Mouse (Mus musculus): ENCODE measurements around the gene Larp4b. TPM values are rescaled to one million over a fixed set of nuclear protein-coding genes. Genes with fewer than 3 reads are reported as not detected.

Gene Larp4b
- polyA plus RNA-seq, 1 experiment from 2014 or later: 37.9 TPM

DNA sequence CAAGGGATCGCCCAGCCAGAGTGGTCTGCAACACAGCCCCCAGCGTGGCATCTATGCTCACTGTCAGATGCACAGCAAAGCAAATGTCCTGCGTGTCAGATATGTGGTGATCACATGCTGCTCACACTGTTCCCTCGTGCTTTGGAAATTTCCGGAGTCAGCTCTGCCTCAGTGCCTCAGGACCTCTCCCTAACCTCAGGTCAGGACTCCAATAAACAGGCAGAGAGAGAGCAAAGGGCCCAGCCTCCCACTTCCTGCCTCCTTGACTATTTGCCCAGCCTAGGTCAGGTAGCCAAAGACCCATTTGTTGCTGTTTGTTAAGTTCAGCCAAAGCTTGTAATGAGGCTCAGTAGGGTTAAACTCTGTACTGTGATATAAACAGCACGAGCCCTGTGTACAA lies 87.4 kb downstream of the Larp4b start:
- WGBS: 72% methylated on average over 6 of the region's 6 CpGs
- no peaks in the 10 kb centered on the region for H3K27me3 ChIP-seq (ENCODE audit: control insufficient read depth, insufficient read depth, low read length)
- no peak for ATAC-seq (ENCODE audit: insufficient read depth, low FRiP score)
- no peak overlapping the region for H3K9ac ChIP-seq (ENCODE audit: low read length)
- H3K27ac ChIP-seq (ENCODE audit: low read length): no peak overlapping the region
- no peak overlapping the region for H3K4me2 ChIP-seq (ENCODE audit: low read depth, low read length)
- H3K4me3 ChIP-seq (replicated peaks; ENCODE audit: low read length): no peak overlapping the region
- no peaks in the 10 kb centered on the region for H3K9me3 ChIP-seq (replicated peaks; ENCODE audit: control insufficient read depth, low read length)
- no peaks in the 10 kb centered on the region; the same call in 1 of the 2 replicates for H3K4me1 ChIP-seq (ENCODE audit: control insufficient read depth, insufficient read depth, low read length)
- no peaks in the 10 kb centered on the region for H3K36me3 ChIP-seq (ENCODE audit: control insufficient read depth, insufficient read depth, low read length)

DNA sequence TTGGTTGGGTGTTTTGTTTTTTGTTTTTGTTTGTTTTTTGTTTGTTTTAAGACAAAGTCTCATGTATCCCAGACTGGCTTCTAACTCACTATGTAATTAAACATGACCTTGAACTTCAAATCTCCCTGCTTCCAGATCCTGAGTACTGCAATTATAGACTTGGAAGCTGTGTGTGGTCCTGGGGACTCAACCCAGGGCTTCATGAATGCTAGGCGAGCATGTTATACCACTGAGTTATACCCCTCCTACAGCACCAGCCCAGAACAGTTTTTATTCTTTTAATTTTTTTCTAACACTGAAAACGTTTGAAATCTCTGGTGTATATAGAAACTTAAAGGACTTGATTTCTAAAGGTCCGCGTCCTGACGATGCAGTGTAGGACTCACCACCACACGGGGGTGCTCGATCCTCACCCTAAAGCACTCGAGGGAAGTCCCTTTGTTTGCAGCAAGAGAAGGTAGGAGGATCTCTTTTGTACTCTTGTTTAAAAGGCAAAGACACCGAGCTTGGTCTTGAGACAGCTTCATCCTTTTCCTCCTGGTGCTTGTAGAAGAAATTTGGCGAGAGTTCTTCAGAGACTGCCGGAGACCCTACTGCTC lies 88.1 kb downstream of the Larp4b start:
- Histone ChIP-seq H3K9me3 (replicated peaks; ENCODE audit: control insufficient read depth, low read length) (no peaks in the 10 kb centered on the region), H3K4me3 (replicated peaks; ENCODE audit: low read length) (no peak overlapping the region), H3K27me3 (ENCODE audit: control insufficient read depth, insufficient read depth, low read length) (no peaks in the 10 kb centered on the region), H3K4me1 (ENCODE audit: control insufficient read depth, insufficient read depth, low read length) (no peaks in the 10 kb centered on the region; the same call in 1 of the 2 replicates), H3K4me2 (ENCODE audit: low read depth, low read length) (no peak overlapping the region), H3K9ac (ENCODE audit: low read length) (no peak overlapping the region), H3K27ac (ENCODE audit: low read length) (no peak overlapping the region), H3K36me3 (ENCODE audit: control insufficient read depth, insufficient read depth, low read length) (no peaks in the 10 kb centered on the region)
- peak; percentile 68; the same call in 1 of the 2 replicates for ATAC-seq (ENCODE audit: insufficient read depth, low FRiP score)
- 12% methylated on average over 11 of the region's 11 CpGs for WGBS

DNA sequence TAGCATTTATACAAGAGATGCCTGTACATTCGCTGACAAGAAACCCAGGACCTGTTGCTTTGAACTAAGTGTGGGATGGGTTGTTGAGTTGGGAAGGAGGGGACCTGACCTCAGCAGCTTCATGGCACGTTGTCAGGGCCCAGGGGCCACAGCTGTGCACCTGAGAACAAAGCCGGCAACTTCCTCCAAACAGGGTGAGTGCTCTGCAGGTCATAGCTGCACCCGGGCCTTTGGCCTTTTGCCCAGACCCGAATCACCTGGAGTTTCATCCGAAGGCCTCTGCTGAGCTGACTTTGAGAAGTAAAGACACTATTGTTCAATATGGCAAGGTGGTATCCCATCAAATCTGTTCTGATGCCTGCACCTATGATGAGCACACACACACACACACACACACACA lies 90.6 kb downstream of the Larp4b start:
- Histone ChIP-seq H3K36me3 (ENCODE audit: control insufficient read depth, insufficient read depth, low read length) (no peaks in the 10 kb centered on the region), H3K9me3 (replicated peaks; ENCODE audit: control insufficient read depth, low read length) (no peaks in the 10 kb centered on the region), H3K27ac (ENCODE audit: low read length) (no peak overlapping the region), H3K4me3 (replicated peaks; ENCODE audit: low read length) (no peak overlapping the region), H3K9ac (ENCODE audit: low read length) (no peak overlapping the region), H3K4me2 (ENCODE audit: low read depth, low read length) (no peak overlapping the region), H3K27me3 (ENCODE audit: control insufficient read depth, insufficient read depth, low read length) (no peaks in the 10 kb centered on the region), H3K4me1 (ENCODE audit: control insufficient read depth, insufficient read depth, low read length) (no peaks in the 10 kb centered on the region; the same call in 1 of the 2 replicates)
- 74% methylated on average over 6 of the region's 6 CpGs for WGBS
- ATAC-seq (ENCODE audit: insufficient read depth, low FRiP score): no peak

DNA sequence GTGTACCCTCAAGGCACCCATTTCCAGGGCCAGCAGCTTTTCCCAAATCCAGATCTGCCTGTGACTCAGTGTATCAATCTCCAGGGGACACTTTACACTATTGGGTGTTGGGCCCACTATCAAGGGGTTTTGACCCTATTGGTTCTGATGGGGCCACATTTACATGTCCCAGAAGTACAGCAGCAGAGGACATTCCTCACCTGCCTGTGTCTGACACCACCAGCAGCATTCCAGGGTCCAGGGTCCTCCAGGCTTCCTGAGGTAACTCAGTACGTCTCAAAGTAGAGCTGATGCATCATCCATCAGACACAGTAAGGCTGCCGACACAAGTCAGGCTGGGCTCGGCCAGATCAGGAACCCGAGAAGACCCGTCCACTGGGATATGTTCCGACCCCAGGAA lies 91.0 kb downstream of the Larp4b start:
- no peak for ATAC-seq (ENCODE audit: insufficient read depth, low FRiP score)
- H3K36me3 ChIP-seq (ENCODE audit: control insufficient read depth, insufficient read depth, low read length): no peaks in the 10 kb centered on the region
- no peaks in the 10 kb centered on the region for H3K27me3 ChIP-seq (ENCODE audit: control insufficient read depth, insufficient read depth, low read length)
- H3K4me3 ChIP-seq (replicated peaks; ENCODE audit: low read length): no peak overlapping the region
- H3K4me2 ChIP-seq (ENCODE audit: low read depth, low read length): no peak overlapping the region
- H3K27ac ChIP-seq (ENCODE audit: low read length): no peak overlapping the region
- H3K9ac ChIP-seq (ENCODE audit: low read length): no peak overlapping the region
- no peaks in the 10 kb centered on the region for H3K9me3 ChIP-seq (replicated peaks; ENCODE audit: control insufficient read depth, low read length)
- no peaks in the 10 kb centered on the region; the same call in 1 of the 2 replicates for H3K4me1 ChIP-seq (ENCODE audit: control insufficient read depth, insufficient read depth, low read length)
- WGBS: 83% methylated on average over 6 of the region's 6 CpGs

DNA sequence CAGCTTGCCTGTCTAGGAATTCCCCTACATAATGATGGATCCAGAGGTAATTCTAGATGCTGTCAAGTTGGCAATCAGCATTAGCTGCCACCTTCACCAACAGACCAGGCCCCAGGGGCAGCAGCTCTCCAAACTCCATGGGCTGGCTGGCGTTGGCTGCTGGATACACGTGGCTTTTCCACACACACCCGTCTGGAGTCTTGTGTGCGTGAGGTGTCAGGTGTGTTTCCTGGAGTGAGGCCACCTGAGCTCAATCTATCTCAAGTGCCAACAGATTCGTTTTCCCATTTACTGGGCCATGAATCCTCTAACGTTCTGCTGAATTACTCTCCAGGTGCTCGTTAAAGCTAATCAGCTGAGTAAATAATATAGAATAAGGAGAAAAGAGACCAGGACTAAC lies 93.5 kb downstream of the Larp4b start:
- Histone ChIP-seq H3K4me1 (ENCODE audit: control insufficient read depth, insufficient read depth, low read length) (peaks cover 4% of the 10 kb centered on the region; the same call in 1 of the 2 replicates), H3K36me3 (ENCODE audit: control insufficient read depth, insufficient read depth, low read length) (no peaks in the 10 kb centered on the region), H3K4me3 (replicated peaks; ENCODE audit: low read length) (no peak overlapping the region), H3K27ac (ENCODE audit: low read length) (no peak overlapping the region), H3K9me3 (replicated peaks; ENCODE audit: control insufficient read depth, low read length) (no peaks in the 10 kb centered on the region), H3K4me2 (ENCODE audit: low read depth, low read length) (no peak overlapping the region), H3K27me3 (ENCODE audit: control insufficient read depth, insufficient read depth, low read length) (no peaks in the 10 kb centered on the region), H3K9ac (ENCODE audit: low read length) (no peak overlapping the region)
- 50% methylated on average over 7 of the region's 7 CpGs for WGBS
- ATAC-seq (ENCODE audit: insufficient read depth, low FRiP score): no peak

DNA sequence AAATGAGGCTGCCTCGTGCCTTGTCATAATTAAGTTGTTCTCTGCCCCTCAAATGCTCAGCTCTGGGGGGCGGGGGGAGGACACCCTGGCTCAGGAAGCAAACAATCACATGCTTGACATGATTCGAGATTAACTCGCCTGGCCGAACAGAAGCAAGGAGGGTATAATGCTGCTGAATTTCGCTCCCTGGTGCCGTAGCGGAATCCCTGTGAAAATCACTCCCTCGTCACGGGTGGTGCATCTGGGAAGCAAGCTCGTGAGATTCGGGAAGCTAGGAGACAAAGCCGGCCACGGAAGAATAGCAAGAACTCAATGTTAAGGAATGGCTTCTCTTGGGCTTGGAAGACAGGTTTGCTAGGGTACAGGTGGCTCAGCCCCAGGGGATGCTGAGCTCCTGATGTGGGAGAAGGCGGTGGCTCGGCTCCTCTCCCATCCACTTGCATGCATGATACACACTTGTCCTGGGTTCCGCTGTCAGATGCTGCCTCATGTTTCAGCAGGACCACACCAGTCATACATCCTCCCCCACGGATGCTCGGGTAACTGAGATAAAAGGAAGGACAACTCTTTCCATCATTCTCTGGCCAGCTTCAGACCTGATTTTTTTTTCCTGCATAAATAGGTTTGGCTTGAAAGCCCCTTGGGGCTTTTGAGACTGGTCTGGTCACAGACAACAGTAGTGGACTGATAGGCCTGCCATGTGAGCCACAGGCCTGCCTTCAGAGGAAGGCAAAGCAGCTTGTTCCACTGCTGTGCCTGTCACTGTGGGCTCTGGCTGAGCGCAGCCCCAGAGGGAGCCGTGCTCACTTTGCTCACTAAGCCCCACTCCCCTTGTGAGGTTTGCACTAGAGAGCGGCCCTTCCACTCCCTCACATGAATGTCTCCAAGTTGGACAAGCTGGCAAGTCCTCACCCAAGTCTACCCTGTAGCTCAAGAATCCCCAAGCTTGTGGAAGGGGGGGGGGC lies 94.2 kb downstream of the Larp4b start:
- Histone ChIP-seq H3K4me2 (ENCODE audit: low read depth, low read length) (no peak overlapping the region), H3K4me3 (replicated peaks; ENCODE audit: low read length) (no peak overlapping the region), H3K9ac (ENCODE audit: low read length) (no peak overlapping the region), H3K4me1 (ENCODE audit: control insufficient read depth, insufficient read depth, low read length) (peaks cover 4% of the 10 kb centered on the region; the same call in 1 of the 2 replicates), H3K36me3 (ENCODE audit: control insufficient read depth, insufficient read depth, low read length) (no peaks in the 10 kb centered on the region), H3K27me3 (ENCODE audit: control insufficient read depth, insufficient read depth, low read length) (no peaks in the 10 kb centered on the region), H3K9me3 (replicated peaks; ENCODE audit: control insufficient read depth, low read length) (no peaks in the 10 kb centered on the region), H3K27ac (ENCODE audit: low read length) (no peak overlapping the region)
- no peak for ATAC-seq (ENCODE audit: insufficient read depth, low FRiP score)
- 65% methylated on average over 22 of the region's 22 CpGs for WGBS

DNA sequence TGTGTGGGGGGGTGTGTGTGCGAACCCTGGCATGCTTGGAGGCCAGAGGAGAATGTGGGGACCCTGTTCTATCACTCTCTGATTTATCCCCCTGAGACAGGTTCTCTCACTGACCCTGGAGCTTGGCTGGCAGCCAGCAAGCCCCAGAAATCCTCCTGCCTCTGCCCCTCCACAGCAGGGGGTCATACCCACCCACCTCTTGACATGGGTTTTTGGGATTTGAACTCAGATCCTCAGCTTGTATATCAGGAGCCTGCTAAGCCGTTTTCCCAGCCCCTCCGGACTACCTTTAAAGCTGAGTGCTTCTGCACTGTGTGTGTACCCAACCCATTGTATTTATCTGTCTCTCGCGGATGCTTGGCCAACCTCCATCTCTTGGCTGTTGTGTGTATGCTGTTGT lies 95.8 kb downstream of the Larp4b start:
- 86% methylated on average over 5 of the region's 5 CpGs for WGBS
- no peak for ATAC-seq (ENCODE audit: insufficient read depth, low FRiP score)

DNA sequence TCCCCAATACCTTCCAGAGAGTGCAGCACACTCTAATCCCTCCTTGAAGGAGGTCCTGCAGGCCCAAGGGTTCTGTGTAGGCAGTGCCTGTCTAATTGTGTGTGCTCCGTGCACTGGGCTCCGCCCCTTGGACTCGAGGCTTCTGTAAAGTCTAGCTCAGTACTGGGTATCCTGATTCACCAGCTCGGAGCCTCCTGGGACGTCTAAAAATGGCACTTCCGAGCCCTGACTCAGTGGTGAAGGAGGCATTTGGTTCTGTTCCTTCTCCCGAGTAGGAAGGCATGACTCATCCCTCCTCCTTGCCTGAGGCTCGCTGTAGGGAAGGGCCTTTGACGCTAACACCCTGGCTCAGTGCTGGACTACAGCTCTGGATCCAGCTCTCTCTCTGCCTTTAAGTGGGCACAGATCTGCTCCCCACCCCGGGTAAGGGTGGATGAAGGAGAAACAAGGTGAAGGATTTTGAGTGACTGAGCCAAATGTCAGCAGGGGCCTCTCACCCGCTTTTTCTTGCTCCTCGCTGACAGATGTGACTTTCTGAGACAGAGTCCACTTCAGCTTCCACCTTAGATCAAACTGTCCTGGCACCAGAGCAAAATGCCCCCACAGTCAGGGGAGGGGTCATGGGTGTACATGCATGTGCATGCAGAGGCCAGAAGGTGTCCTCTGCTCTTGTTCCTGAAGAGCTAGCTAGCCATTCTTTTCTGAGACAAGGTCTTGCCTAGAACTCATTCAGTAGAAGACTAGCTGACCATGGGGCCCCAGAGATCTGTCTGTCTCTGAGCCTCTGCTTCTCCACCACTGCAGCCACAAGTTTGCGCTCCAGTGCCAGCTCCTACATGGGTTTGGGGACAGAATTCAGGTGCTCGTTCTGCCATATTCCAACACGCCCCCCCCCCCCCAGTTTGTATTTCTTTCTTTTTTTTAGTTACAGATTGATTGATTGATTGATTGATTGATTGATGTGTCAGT lies 97.8 kb downstream of the Larp4b start:
- Histone ChIP-seq H3K27ac (ENCODE audit: low read length) (0 out of 2 replicates have a peak overlapping the region, but pooled peaks have one; percentile 12), H3K4me1 (ENCODE audit: control insufficient read depth, insufficient read depth, low read length) (peaks cover 4% of the 10 kb centered on the region; the same call in 1 of the 2 replicates), H3K36me3 (ENCODE audit: control insufficient read depth, insufficient read depth, low read length) (no peaks in the 10 kb centered on the region), H3K9ac (ENCODE audit: low read length) (no peak overlapping the region; the same call in 1 of the 2 replicates), H3K27me3 (ENCODE audit: control insufficient read depth, insufficient read depth, low read length) (no peaks in the 10 kb centered on the region), H3K4me3 (replicated peaks; ENCODE audit: low read length) (no peak overlapping the region), H3K9me3 (replicated peaks; ENCODE audit: control insufficient read depth, low read length) (no peaks in the 10 kb centered on the region), H3K4me2 (ENCODE audit: low read depth, low read length) (peak overlapping the region; percentile 10; the same call in 1 of the 2 replicates)
- ATAC-seq (ENCODE audit: insufficient read depth, low FRiP score): peak; percentile 85; the same call in 1 of the 2 replicates
- 42% methylated on average over 15 of the region's 15 CpGs for WGBS

More for the DNA sequence above, 95.8 kb downstream of the Larp4b start:
- Histone ChIP-seq H3K27ac (ENCODE audit: low read length) (no peak overlapping the region), H3K4me2 (ENCODE audit: low read depth, low read length) (no peak overlapping the region), H3K36me3 (ENCODE audit: control insufficient read depth, insufficient read depth, low read length) (no peaks in the 10 kb centered on the region), H3K9ac (ENCODE audit: low read length) (no peak overlapping the region), H3K27me3 (ENCODE audit: control insufficient read depth, insufficient read depth, low read length) (no peaks in the 10 kb centered on the region), H3K4me1 (ENCODE audit: control insufficient read depth, insufficient read depth, low read length) (peaks cover 4% of the 10 kb centered on the region; the same call in 1 of the 2 replicates), H3K9me3 (replicated peaks; ENCODE audit: control insufficient read depth, low read length) (no peaks in the 10 kb centered on the region), H3K4me3 (replicated peaks; ENCODE audit: low read length) (no peak overlapping the region)

All from stomach, embryonic 16.5 days (tissue).